Mouse (Mus musculus) CD4-positive naive resting alpha-beta T cell, adult 57 days (primary cell): ENCODE results near the gene Mtrr. TPM values are rescaled to one million over a fixed set of nuclear protein-coding genes. Genes with fewer than 3 reads are reported as not detected.

Source experiments
- total RNA-seq: library from RNA; stranded (reverse); gene quantifications from one replicate; pipeline ENCODE4 v1.2.4, GENCODE M21; 2023

Gene Mtrr
- total RNA-seq: 26.5 TPM

GRCm38 (mm10) chr13:68581747-68582516 is at the start of gene Mtrr, which contains the start of gene Fastkd3:
Gene Mtrr, minus strand, starts transcription at chr13:68582149.
Gene Fastkd3, plus strand, starts transcription at chr13:68582234.

GRCm38 (mm10) chr13:68597199-68597598 is 15.2 kb upstream of the Mtrr start, which contains the start of gene 1700001L19Rik:
Gene 1700001L19Rik, plus strand, starts transcription at chr13:68597421.

Other genes with a start within 250 kb of the Mtrr start
- gene Fastkd3, start 85 bp upstream of the Mtrr start, total RNA-seq: 9.8 TPM
- gene 1700001L19Rik, start 15.3 kb upstream of the Mtrr start, total RNA-seq: not detected